Mouse (Mus musculus) embryonic facial prominence, embryonic 10.5 days (tissue): ENCODE data around the gene Pou2f3. TPM values are rescaled to one million over a fixed set of nuclear protein-coding genes. Genes with fewer than 3 reads are reported as not detected.

Experiments
- DNase-seq: peaks from one replicate; pipeline ENCODE4 v3.0.0-alpha.2; 2017; ENCODE audit warnings: low spot score
- H3K27ac ChIP-seq: fragments of 300-500 bp; sonication (generic); replicated peaks from 2 replicates; pipeline ENCODE4 v1.5.1; 2016; ENCODE audit warnings: mild to moderate bottlenecking
- H3K27me3 ChIP-seq: fragments of 300-500 bp; sonication (generic); replicated peaks from 2 replicates; pipeline ENCODE4 v1.6.1; 2016; ENCODE audit warnings: low read depth, mild to moderate bottlenecking; ENCODE audit not compliant: poor library complexity, severe bottlenecking
- H3K36me3 ChIP-seq: fragments of 300-500 bp; sonication (generic); replicated peaks from 2 replicates; pipeline ENCODE4 v1.6.1; 2016; ENCODE audit warnings: mild to moderate bottlenecking, moderate library complexity
- H3K4me1 ChIP-seq: fragments of 300-500 bp; sonication (generic); 2 replicates; pipeline ENCODE4 v1.6.1; 2016
- H3K4me3 ChIP-seq: fragments of 300-500 bp; sonication (generic); 2 replicates; pipeline ENCODE4 v1.5.1; 2016; ENCODE audit warnings: mild to moderate bottlenecking, moderate library complexity
- H3K9me3 ChIP-seq: fragments of 300-500 bp; sonication (generic); 2 replicates; pipeline ENCODE4 v1.6.1; 2016; ENCODE audit warnings: mild to moderate bottlenecking
- WGBS: fragments of 180-500 bp; shearing (Covaris S2); methylation state at CpG from one replicate; pipeline ENCODE4 v1.1.7; 2016; 5-methylcytosine and 5-hydroxymethylcytosine counted together
- polyA plus RNA-seq: library from polyadenylated mRNA; unstranded; fragments of >200 nt; fragmentation: Nextera tagmentation; extraction: Ambion mirVana; gene quantifications from 2 replicates; pipeline ENCODE4 v1.2.1, GENCODE M21; 2016

Gene Pou2f3
- not detected in 2 replicates for polyA plus RNA-seq

- DNase-seq: peak; percentile 48
- WGBS: 4% methylated on average over 13 of the region's 13 CpGs
- Histone ChIP-seq H3K36me3 (no peaks in the 10 kb centered on the region), H3K4me3 (peak within 1 kb of the TSS; percentile 33), H3K27ac (peak within 1 kb of the TSS; percentile 48; the same call in 1 of the 2 replicates), H3K4me1 (peaks cover 24% of the 10 kb centered on the region), H3K9me3 (no peaks in the 10 kb centered on the region), H3K27me3 (peaks cover 52% of the 10 kb centered on the region)
Measured at GRCm38 (mm10) chr9:43210190-43210682, at the start of gene Pou2f3. Gene Pou2f3 (minus strand): TSS chr9:43210369.

GRCm38 (mm10) chr9:43253271-43253681 lies 43.1 kb upstream of the Pou2f3 start:
- no peaks in the 10 kb centered on the region for H3K36me3 ChIP-seq
- peak overlapping the region; percentile 35 for H3K4me3 ChIP-seq
- peak overlapping the region; percentile 88 for H3K27ac ChIP-seq
- no peaks in the 10 kb centered on the region for H3K9me3 ChIP-seq
- WGBS: 11% methylated on average over 5 of the region's 5 CpGs
- no peaks in the 10 kb centered on the region for H3K27me3 ChIP-seq
- DNase-seq: peak; percentile 86
- H3K4me1 ChIP-seq: peaks cover 76% of the 10 kb centered on the region

GRCm38 (mm10) chr9:43252790-43253189 lies 42.6 kb upstream of the Pou2f3 start:
- WGBS: 30% methylated on average over 3 of the region's 3 CpGs
- peak overlapping the region; percentile 88 for H3K27ac ChIP-seq
- H3K4me1 ChIP-seq: peaks cover 77% of the 10 kb centered on the region

DNA sequence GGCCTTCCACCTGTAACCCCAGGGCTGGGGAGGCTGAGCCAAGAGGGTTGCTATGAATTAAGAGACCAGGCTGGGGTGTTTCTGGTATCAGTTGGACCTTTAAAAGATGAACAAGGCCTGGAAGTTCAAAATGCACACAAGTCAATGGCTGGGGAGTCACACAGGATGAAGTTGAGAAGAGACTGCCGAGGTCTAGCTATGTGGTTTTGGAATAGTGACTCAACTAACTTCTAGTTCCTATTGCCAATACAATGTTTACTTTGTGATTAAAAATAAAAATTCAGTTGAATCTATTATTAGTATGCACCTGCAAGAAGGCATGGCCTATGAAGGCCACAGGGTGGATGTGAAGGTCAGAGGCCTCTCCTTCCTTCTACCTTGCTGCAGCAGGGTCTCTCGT lies 41.6 kb upstream of the Pou2f3 start:
- H3K36me3 ChIP-seq: no peaks in the 10 kb centered on the region
- H3K4me1 ChIP-seq: peaks cover 76% of the 10 kb centered on the region
- no peaks in the 10 kb centered on the region for H3K27me3 ChIP-seq
- 80% methylated on average over 2 of the region's 2 CpGs for WGBS
- no peak overlapping the region for H3K4me3 ChIP-seq
- no peak for DNase-seq
- peak overlapping the region; percentile 88 for H3K27ac ChIP-seq
- H3K9me3 ChIP-seq: no peaks in the 10 kb centered on the region

More at GRCm38 (mm10) chr9:43252790-43253189, 42.6 kb upstream of the Pou2f3 start:
- H3K9me3 ChIP-seq: no peaks in the 10 kb centered on the region
- H3K4me3 ChIP-seq: peak overlapping the region; percentile 35
- H3K36me3 ChIP-seq: no peaks in the 10 kb centered on the region
- DNase-seq: peak; percentile 91
- H3K27me3 ChIP-seq: no peaks in the 10 kb centered on the region

DNA sequence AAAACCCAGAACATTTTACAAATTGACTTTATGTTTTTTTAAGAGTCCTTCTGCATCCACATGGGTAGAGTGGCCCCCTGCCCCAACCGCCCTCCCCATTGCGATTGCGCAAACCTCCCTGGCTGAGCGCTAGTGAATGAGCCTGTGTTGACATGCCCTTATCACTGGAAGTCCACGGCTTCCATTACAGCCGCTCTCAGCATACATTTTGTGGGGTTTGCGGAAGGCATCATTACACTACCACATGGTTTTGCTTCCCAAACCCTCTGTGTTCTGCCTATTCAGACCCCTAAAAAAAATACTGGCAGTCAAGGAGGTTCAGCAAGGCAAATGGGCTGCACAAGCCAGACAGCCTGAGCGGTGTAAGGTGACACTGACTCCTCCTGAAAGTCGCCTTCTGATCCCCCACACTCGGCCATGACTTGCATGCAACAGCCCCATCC lies 36.6 kb upstream of the Pou2f3 start:
- 25% methylated on average over 10 of the region's 10 CpGs for WGBS
- Histone ChIP-seq H3K27me3 (no peaks in the 10 kb centered on the region), H3K27ac (peak overlapping the region; percentile 77), H3K4me1 (peaks cover 51% of the 10 kb centered on the region), H3K36me3 (no peaks in the 10 kb centered on the region), H3K9me3 (no peaks in the 10 kb centered on the region), H3K4me3 (0 out of 2 replicates have a peak overlapping the region, but pooled peaks have one; percentile 1)
- DNase-seq: peak; percentile 39

GRCm38 (mm10) chr9:43245801-43246570 lies 35.8 kb upstream of the Pou2f3 start:
- no peak for DNase-seq
- H3K36me3 ChIP-seq: no peaks in the 10 kb centered on the region
- H3K27ac ChIP-seq: peak overlapping the region; percentile 77
- H3K4me1 ChIP-seq: peaks cover 51% of the 10 kb centered on the region
- H3K4me3 ChIP-seq: no peak overlapping the region
- no peaks in the 10 kb centered on the region for H3K27me3 ChIP-seq
- WGBS: 85% methylated on average over 7 of the region's 7 CpGs
- no peaks in the 10 kb centered on the region for H3K9me3 ChIP-seq

DNA sequence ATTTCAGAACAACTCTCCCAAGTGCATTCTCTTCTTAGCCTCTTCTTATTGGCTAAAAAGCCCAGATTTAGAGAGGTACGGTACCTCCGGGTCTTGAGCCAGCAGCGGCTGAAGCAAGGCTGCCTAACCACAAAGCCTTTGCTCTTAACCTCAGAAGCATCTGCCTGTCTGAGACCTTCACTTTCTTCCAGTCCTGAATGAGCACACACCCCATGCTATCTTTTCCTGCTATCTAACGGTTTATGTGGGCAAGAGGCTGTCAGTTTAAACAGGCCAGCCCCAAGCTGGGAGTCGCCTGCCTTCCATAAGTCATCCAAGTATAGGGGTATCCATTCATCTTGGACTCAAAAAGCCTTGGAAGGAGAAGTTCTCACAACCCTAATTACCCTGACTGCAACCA lies 32.3 kb upstream of the Pou2f3 start:
- no peak for DNase-seq

DNA sequence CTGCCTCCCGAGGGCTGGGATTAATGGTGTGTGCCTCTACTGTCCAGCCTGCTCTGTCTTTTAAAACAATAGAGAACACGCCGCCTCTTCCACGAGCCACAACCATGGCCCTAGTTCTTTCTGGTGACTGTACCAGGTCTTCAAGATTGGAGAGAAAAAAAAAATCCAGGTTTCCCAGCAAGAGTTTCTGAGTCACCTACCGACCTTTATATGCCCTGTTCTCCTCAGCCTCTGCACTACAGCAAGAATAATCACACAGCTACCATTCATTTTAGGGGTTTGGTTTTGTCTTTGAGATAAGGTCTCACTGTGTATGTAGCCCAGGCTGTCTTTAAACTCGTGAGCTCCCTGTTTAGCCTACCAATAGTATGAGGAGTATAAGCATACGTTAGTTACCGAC lies 31.8 kb upstream of the Pou2f3 start:
- Histone ChIP-seq H3K27me3 (peaks cover 19% of the 10 kb centered on the region), H3K4me3 (no peak overlapping the region), H3K36me3 (peaks cover 1% of the 10 kb centered on the region; the same call in 1 of the 2 replicates), H3K9me3 (no peaks in the 10 kb centered on the region), H3K27ac (peak overlapping the region; percentile 70; the same call in 1 of the 2 replicates), H3K4me1 (peaks cover 72% of the 10 kb centered on the region)
- 81% methylated on average over 8 of the region's 8 CpGs for WGBS
- DNase-seq: no peak

More for the DNA sequence above, 32.3 kb upstream of the Pou2f3 start:
- Histone ChIP-seq H3K4me3 (no peak overlapping the region), H3K4me1 (peaks cover 71% of the 10 kb centered on the region), H3K27ac (peak overlapping the region; percentile 14; the same call in 1 of the 2 replicates), H3K36me3 (no peaks in the 10 kb centered on the region), H3K9me3 (no peaks in the 10 kb centered on the region), H3K27me3 (peaks cover 17% of the 10 kb centered on the region)
- 87% methylated on average over 5 of the region's 5 CpGs for WGBS

DNA sequence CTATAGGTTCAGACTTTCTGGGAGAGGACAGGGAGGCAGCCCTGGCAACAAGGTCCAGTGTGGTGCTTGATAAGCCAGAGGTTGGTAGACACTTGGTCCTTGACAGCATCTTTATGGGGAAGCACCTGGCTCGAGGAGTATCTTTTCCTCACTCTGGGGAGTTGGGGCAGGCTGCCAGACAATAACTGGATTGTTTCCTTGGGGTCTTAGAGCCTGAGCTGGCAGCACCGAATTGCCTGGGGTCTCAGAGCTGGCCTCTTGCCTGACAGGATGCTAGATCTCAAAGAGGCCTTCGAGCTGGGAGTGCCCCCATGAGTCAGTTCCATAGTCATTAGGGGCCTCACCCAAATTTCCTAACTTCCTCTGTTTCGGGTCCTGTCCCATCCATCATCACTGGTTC lies 31.1 kb upstream of the Pou2f3 start:
- Histone ChIP-seq H3K9me3 (no peaks in the 10 kb centered on the region), H3K27me3 (peaks cover 19% of the 10 kb centered on the region), H3K36me3 (peaks cover 8% of the 10 kb centered on the region), H3K27ac (peak overlapping the region; percentile 70), H3K4me3 (no peak overlapping the region), H3K4me1 (peaks cover 72% of the 10 kb centered on the region)
- DNase-seq: no peak
- 36% methylated on average over 4 of the region's 4 CpGs for WGBS

DNA sequence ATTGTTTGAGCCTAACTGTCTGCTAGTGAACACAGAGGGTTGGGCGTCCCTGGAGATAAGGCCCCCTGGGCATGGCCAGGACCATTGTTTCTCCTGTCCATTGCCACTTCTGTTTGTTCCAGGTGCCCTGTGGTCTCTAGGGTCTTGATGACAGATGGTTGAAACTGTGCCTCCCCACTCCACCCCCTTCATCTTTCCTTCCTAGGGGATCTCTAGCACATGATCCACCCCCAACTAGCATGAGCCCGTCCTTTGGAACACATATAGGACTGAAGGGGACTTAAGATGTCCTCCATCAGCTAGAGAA lies 30.4 kb upstream of the Pou2f3 start:
- H3K27ac ChIP-seq: peak overlapping the region; percentile 91
- no peaks in the 10 kb centered on the region for H3K9me3 ChIP-seq
- H3K27me3 ChIP-seq: peaks cover 19% of the 10 kb centered on the region
- peaks cover 16% of the 10 kb centered on the region for H3K36me3 ChIP-seq
- WGBS: 33% methylated on average over 2 of the region's 2 CpGs
- no peak for DNase-seq
- peak overlapping the region; percentile 82 for H3K4me3 ChIP-seq
- peaks cover 72% of the 10 kb centered on the region for H3K4me1 ChIP-seq

DNA sequence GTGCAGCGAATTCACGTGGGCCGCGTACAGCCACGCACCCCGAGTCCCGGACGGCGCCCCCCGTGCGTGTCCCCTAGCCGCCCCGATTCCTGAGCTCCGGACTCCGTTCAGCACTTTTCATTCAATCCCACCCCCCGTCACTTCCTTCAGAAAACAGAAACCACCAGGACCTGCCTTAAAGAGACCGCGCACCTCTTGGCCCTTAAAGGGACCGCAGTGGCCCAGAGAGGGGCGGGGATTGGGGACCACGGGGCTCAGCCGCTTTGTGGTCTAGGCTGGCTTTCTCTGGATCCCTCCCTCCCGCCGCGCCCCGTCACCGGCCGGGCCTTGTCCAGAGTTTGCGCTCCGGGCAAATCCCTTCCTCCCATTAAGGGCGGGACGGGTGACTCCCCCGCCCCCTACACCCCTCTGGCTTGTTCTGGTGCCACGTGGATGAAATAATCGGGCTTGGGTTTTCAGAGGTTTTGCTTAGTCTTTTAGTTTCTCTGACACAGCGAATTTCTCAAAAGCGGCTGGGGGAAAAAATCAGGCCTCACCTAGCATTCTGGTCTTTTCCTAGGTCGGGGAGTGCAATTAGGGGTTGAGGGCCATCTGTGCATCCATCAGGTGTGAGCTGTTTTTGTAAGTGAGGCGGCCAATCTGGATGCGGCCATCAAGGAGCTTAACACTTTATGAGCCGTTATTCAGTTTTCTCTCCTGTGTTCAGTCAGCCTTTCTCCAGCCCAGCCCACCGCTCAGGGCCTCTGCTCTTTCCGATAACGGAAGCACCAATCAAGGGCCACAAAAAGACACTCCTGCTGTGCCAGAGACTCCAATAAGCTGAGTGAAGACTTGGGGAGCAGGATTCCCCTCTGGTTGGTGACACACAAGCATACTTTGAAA lies 29.8 kb upstream of the Pou2f3 start, which contains the start of gene Oaf:
Gene Oaf, minus strand, starts transcription at position 200 of the 882 bp plus-strand sequence.
- Histone ChIP-seq H3K27ac (peak within 1 kb of the TSS; percentile 91), H3K36me3 (peaks cover 22% of the 10 kb centered on the region), H3K4me1 (peaks cover 76% of the 10 kb centered on the region), H3K27me3 (peaks cover 19% of the 10 kb centered on the region), H3K4me3 (peak within 1 kb of the TSS; percentile 82), H3K9me3 (no peaks in the 10 kb centered on the region)
- DNase-seq: peak; percentile 97
- WGBS: under 1% methylated on average over 44 of the region's 44 CpGs
